Mouse (Mus musculus) forebrain, postnatal 0 days (tissue): ENCODE measurements at regions not wholly inside any gene's neighbourhood (a gene's known extent, or its start where the extent isn't known, plus 50 kb on each side); places are given as distances from the start of the nearest gene placed in this dataset.

Experiments
- ATAC-seq: fragments of 200-750 bp; cut with Nextera tagmentation; 2 replicates; pipeline ENCODE4 v1.8.0; 2017; ENCODE audit warnings: mild to moderate bottlenecking, moderate library complexity
- DNase-seq: peaks from one replicate; pipeline ENCODE4 v3.0.0-alpha.2; 2015
- H3K27ac ChIP-seq: fragments of 300-500 bp; sonication (generic); 2 replicates; pipeline ENCODE4 v1.5.1; 2014; ENCODE audit warnings: low read depth, mild to moderate bottlenecking, antibody characterized with exemption, low read length, moderate library complexity, mixed read lengths
- H3K27me3 ChIP-seq: fragments of 300-500 bp; sonication (generic); 2 replicates; pipeline ENCODE4 v1.6.1; 2014; ENCODE audit warnings: mild to moderate bottlenecking, low read length, mixed read lengths; ENCODE audit not compliant: insufficient read depth
- H3K36me3 ChIP-seq: fragments of 300-500 bp; sonication (generic); 2 replicates; pipeline ENCODE4 v1.6.1; 2014; ENCODE audit warnings: mild to moderate bottlenecking, moderate library complexity; ENCODE audit not compliant: insufficient read depth
- H3K4me1 ChIP-seq: fragments of 300-500 bp; sonication (generic); 2 replicates; pipeline ENCODE4 v1.6.1; 2014; ENCODE audit warnings: antibody characterized with exemption; ENCODE audit not compliant: insufficient read depth
- H3K4me2 ChIP-seq: fragments of 300-500 bp; sonication (generic); 2 replicates; pipeline ENCODE4 v1.6.1; 2014; ENCODE audit warnings: low read depth, mild to moderate bottlenecking, moderate library complexity
- H3K4me3 ChIP-seq: fragments of 300-500 bp; sonication (generic); 2 replicates; pipeline ENCODE4 v1.5.1; 2014; ENCODE audit warnings: low read depth, low read length, mixed read lengths
- H3K9ac ChIP-seq: fragments of 300-500 bp; sonication (generic); 2 replicates; pipeline ENCODE4 v1.6.1; 2014; ENCODE audit warnings: mild to moderate bottlenecking
- H3K9me3 ChIP-seq: fragments of 300-500 bp; sonication (generic); 2 replicates; pipeline ENCODE4 v1.6.1; 2016; ENCODE audit warnings: low read length
- CTCF ChIP-seq: sonication (generic); IDR thresholded peaks from 2 replicates; pipeline ENCODE4 v1.5.1; 2016; ENCODE audit warnings: antibody characterized with exemption, control low read depth, low read depth
- WGBS: fragments of 180-500 bp; shearing (Covaris S2); extraction: QIAGEN DNeasy Blood & Tissue Kit; methylation state at CpG from one replicate; pipeline ENCODE4 v1.1.7; 2014; 5-methylcytosine and 5-hydroxymethylcytosine counted together

DNA sequence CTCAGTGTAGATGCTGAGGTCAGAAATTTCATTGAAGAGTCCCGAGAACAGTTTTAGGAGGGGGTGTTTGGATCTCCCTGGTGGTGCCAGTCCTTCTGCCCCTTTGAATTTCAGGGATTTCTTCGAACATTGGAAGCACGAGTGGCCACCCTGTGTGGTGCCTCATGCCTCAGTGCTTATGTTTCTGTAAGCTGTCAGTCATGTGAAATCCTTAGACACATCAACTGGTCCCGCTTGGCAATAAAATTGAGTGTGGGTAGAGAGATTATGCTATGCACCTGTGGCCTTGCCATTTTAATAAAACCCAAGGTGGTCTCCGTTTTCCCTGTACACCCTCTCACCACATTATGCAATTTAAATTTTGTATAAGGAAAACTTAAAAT is 136.1 kb upstream of the Zfand5 start:
- H3K27ac ChIP-seq, result no peak overlapping the region
- no peaks in the 10 kb centered on the region for H3K36me3 ChIP-seq
- H3K9ac ChIP-seq, result no peak overlapping the region
- DNase-seq (no peak), ATAC-seq (peak; percentile 58; the same call in 1 of the 2 replicates)
- H3K4me1 ChIP-seq, result peaks cover 5% of the 10 kb centered on the region; the same call in 1 of the 2 replicates
- no peaks in the 10 kb centered on the region for H3K9me3 ChIP-seq
- no peak for TF ChIP-seq CTCF
- WGBS, result 19% methylated on average over 5 of the region's 5 CpGs
- no peaks in the 10 kb centered on the region for H3K27me3 ChIP-seq
- no peak overlapping the region for H3K4me3 ChIP-seq
- no peak overlapping the region for H3K4me2 ChIP-seq

- ATAC-seq (peak; percentile 69), DNase-seq (peak; percentile 27)
- Histone ChIP-seq H3K4me2 (no peak overlapping the region), H3K9ac (no peak overlapping the region), H3K9me3 (no peaks in the 10 kb centered on the region), H3K27ac (no peak overlapping the region), H3K4me1 (peaks cover 5% of the 10 kb centered on the region; the same call in 1 of the 2 replicates), H3K36me3 (no peaks in the 10 kb centered on the region), H3K4me3 (no peak overlapping the region), H3K27me3 (no peaks in the 10 kb centered on the region)
- WGBS, result 19% methylated on average over 6 of the region's 6 CpGs
- no peak for TF ChIP-seq CTCF
These were observed 136.6 kb upstream of the Zfand5 start for GRCm38 (mm10) chr19:21135297-21135997.

DNA sequence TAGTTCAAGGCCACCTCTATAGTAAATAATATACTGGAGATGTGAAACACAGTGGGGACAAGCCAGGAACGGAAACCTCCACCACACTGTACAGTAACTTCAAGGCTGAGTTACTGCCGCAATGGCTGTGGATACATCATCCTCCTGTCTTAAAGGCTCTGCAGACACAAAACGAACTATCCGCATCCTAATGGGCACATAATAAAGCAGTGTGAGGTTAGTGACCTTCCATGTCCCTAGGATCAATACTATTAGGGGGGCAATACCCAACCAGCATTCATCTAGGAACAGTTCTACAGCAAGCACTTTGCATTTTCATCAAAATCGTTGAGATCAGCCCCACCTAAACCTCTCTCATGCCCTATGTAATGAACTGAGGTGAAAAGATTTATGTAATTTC is 142.4 kb upstream of the Zfand5 start:
- Histone ChIP-seq H3K36me3 (no peaks in the 10 kb centered on the region), H3K27me3 (no peaks in the 10 kb centered on the region), H3K9ac (no peak overlapping the region), H3K4me1 (no peaks in the 10 kb centered on the region), H3K4me3 (no peak overlapping the region), H3K27ac (no peak overlapping the region), H3K9me3 (no peaks in the 10 kb centered on the region), H3K4me2 (no peak overlapping the region)
- ATAC-seq (no peak), DNase-seq (no peak)
- 94% methylated on average over 5 of the region's 5 CpGs for WGBS
- TF ChIP-seq CTCF, result no peak

DNA sequence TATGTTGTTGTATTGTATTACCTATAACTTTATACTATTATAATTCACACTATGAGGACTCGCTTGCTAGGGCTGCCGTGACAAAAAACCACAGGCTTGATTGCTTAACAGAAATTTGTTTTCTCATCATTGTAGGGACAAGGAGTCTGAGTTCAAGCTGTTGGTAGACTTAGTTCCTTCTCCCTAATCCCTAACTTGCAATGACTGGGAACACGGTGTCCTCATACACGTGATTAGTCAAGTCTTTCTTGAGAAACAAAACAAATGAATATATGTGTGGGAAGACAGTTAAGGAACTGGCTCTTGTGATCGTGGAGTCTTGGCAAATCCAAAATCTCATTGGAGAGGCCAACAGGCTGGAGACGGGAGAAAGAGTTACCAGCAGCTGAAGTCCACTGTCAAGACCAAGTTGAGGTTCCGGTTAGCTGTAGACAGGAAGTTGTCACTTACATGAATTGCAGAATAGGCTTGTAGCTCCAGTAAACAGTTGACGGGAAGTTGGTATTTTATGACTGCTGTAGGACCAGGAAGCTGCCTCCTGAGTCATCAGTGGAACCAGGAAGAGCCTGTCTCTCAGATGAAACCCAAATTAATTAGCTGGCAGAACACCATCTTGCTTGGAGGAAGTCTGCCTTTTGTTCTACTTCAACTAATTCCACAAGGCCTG is 144.9 kb upstream of the Zfand5 start:
- ATAC-seq (no peak), DNase-seq (no peak)
- no peak overlapping the region for H3K4me2 ChIP-seq
- no peaks in the 10 kb centered on the region for H3K4me1 ChIP-seq
- no peak overlapping the region for H3K9ac ChIP-seq
- no peaks in the 10 kb centered on the region for H3K9me3 ChIP-seq
- no peaks in the 10 kb centered on the region for H3K27me3 ChIP-seq
- TF ChIP-seq CTCF, result no peak
- WGBS, result 91% methylated on average over 8 of the region's 8 CpGs
- H3K4me3 ChIP-seq, result no peak overlapping the region
- H3K27ac ChIP-seq, result no peak overlapping the region
- H3K36me3 ChIP-seq, result no peaks in the 10 kb centered on the region

GRCm38 (mm10) chr19:21126670-21127069 is 145.4 kb upstream of the Zfand5 start:
- H3K9me3 ChIP-seq, result no peaks in the 10 kb centered on the region
- no peak overlapping the region for H3K9ac ChIP-seq
- ATAC-seq (no peak), DNase-seq (no peak)
- H3K36me3 ChIP-seq, result no peaks in the 10 kb centered on the region
- no peaks in the 10 kb centered on the region for H3K27me3 ChIP-seq
- no peak overlapping the region for H3K4me3 ChIP-seq
- TF ChIP-seq CTCF, result no peak
- 89% methylated on average over 2 of the region's 2 CpGs for WGBS
- no peak overlapping the region for H3K4me2 ChIP-seq
- H3K27ac ChIP-seq, result no peak overlapping the region
- no peaks in the 10 kb centered on the region for H3K4me1 ChIP-seq

GRCm38 (mm10) chr19:21119477-21119876 is 152.6 kb upstream of the Zfand5 start:
- Histone ChIP-seq H3K4me3 (no peak overlapping the region), H3K9ac (no peak overlapping the region), H3K4me1 (no peaks in the 10 kb centered on the region), H3K36me3 (no peaks in the 10 kb centered on the region), H3K27ac (no peak overlapping the region), H3K27me3 (no peaks in the 10 kb centered on the region), H3K9me3 (no peaks in the 10 kb centered on the region), H3K4me2 (no peak overlapping the region)
- 58% methylated on average over 6 of the region's 6 CpGs for WGBS
- DNase-seq (no peak), ATAC-seq (peak; percentile 36; the same call in 1 of the 2 replicates)
- TF ChIP-seq CTCF, result no peak

- Histone ChIP-seq H3K9me3 (no peaks in the 10 kb centered on the region), H3K4me3 (no peak overlapping the region), H3K36me3 (no peaks in the 10 kb centered on the region), H3K27ac (no peak overlapping the region), H3K27me3 (no peaks in the 10 kb centered on the region), H3K9ac (no peak overlapping the region), H3K4me2 (no peak overlapping the region), H3K4me1 (no peaks in the 10 kb centered on the region)
- 74% methylated on average over 4 of the region's 4 CpGs for WGBS
- no peak for TF ChIP-seq CTCF
- DNase-seq (no peak), ATAC-seq (no peak)
These were observed 153.3 kb upstream of the Zfand5 start for GRCm38 (mm10) chr19:21118782-21119181.
